Mouse (Mus musculus) intestine, embryonic 14.5 days (tissue): ENCODE data around the gene Cep104. TPM values are rescaled to one million over a fixed set of nuclear protein-coding genes. Genes with fewer than 3 reads are reported as not detected.

ENCODE experiments used
- ATAC-seq: fragments of 200-750 bp; cut with Nextera tagmentation; replicated peaks from 2 replicates; pipeline ENCODE4 v1.8.0; 2017; ENCODE audit warnings: low read depth, moderate number of reproducible peaks, moderate TSS enrichment, moderate library complexity; ENCODE audit not compliant: low FRiP score, low TSS enrichment
- DNase-seq: peaks from one replicate; pipeline ENCODE4 v3.0.0-alpha.2; 2018; ENCODE audit warnings: low spot score
- H3K27ac ChIP-seq: fragments of 300-500 bp; sonication (generic); 2 replicates; pipeline ENCODE4 v1.5.1; 2014; ENCODE audit warnings: low read depth, mild to moderate bottlenecking, control low read depth
- H3K27me3 ChIP-seq: fragments of 300-500 bp; sonication (generic); replicated peaks from 2 replicates; pipeline ENCODE4 v1.6.1; 2014; ENCODE audit warnings: low read length, control low read depth; ENCODE audit not compliant: control insufficient read depth, insufficient read depth
- H3K36me3 ChIP-seq: fragments of 300-500 bp; sonication (generic); 2 replicates; pipeline ENCODE4 v1.6.1; 2014; ENCODE audit warnings: low read length, control low read depth; ENCODE audit not compliant: control insufficient read depth, insufficient read depth
- H3K4me1 ChIP-seq: fragments of 300-500 bp; sonication (generic); replicated peaks from 2 replicates; pipeline ENCODE4 v1.6.1; 2014; ENCODE audit warnings: low read length, control low read depth, mixed read lengths; ENCODE audit not compliant: control insufficient read depth, insufficient read depth
- H3K4me2 ChIP-seq: fragments of 300-500 bp; sonication (generic); 2 replicates; pipeline ENCODE4 v1.6.1; 2014; ENCODE audit warnings: low read length
- H3K4me3 ChIP-seq: fragments of 300-500 bp; sonication (generic); 2 replicates; pipeline ENCODE4 v1.5.1; 2014; ENCODE audit warnings: low read depth, low read length, control low read depth, mixed read lengths
- H3K9ac ChIP-seq: fragments of 300-500 bp; sonication (generic); 2 replicates; pipeline ENCODE4 v1.6.1; 2014; ENCODE audit warnings: mild to moderate bottlenecking, low read length
- H3K9me3 ChIP-seq: fragments of 300-500 bp; sonication (generic); 2 replicates; pipeline ENCODE4 v1.6.1; 2016; ENCODE audit warnings: low read length, control low read depth; ENCODE audit not compliant: control insufficient read depth
- WGBS: fragments of 180-500 bp; shearing (Covaris S2); extraction: QIAGEN DNeasy Blood & Tissue Kit; methylation state at CpG from one replicate; pipeline ENCODE4 v1.1.7; 2014; 5-methylcytosine and 5-hydroxymethylcytosine counted together
- polyA plus RNA-seq: library from polyadenylated mRNA; unstranded; fragments of >200 nt; fragmentation: Nextera tagmentation; extraction: Ambion mirVana; gene quantifications from 2 replicates; pipeline ENCODE4 v1.2.1, GENCODE M21; 2014

Cep104 gene
- polyA plus RNA-seq, 1 experiment from 2014 or later: 14.8 TPM

DNA sequence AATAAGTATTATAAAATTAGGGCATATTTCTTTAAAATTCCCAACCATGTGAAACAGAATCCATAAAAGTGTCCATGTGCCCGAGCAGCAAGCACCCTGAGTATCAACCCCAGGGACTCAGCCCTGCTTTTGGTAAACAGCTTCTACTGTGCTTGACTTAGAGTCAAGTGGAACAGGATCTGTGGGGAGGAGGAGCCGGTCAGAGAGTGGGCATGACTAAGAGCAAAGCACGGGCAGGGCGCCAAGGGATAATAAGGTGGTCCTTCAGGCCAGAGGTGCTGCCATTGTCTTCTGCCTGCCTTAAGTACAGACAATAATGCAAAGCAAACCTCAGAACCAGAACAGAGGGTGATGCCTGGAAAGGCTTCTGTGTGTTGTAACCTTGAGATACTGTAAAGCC lies 32.8 kb downstream of the Cep104 start:
- H3K27me3 ChIP-seq: no peaks in the 10 kb centered on the region
- no peak for DNase-seq
- no peaks in the 10 kb centered on the region for H3K9me3 ChIP-seq
- H3K9ac ChIP-seq: no peak overlapping the region
- H3K4me1 ChIP-seq: peaks cover 6% of the 10 kb centered on the region
- H3K36me3 ChIP-seq: peaks cover 37% of the 10 kb centered on the region
- H3K4me3 ChIP-seq: no peak overlapping the region
- 68% methylated on average over 4 of the region's 4 CpGs for WGBS
- H3K4me2 ChIP-seq: no peak overlapping the region
- no peak for ATAC-seq
- H3K27ac ChIP-seq: no peak overlapping the region

DNA sequence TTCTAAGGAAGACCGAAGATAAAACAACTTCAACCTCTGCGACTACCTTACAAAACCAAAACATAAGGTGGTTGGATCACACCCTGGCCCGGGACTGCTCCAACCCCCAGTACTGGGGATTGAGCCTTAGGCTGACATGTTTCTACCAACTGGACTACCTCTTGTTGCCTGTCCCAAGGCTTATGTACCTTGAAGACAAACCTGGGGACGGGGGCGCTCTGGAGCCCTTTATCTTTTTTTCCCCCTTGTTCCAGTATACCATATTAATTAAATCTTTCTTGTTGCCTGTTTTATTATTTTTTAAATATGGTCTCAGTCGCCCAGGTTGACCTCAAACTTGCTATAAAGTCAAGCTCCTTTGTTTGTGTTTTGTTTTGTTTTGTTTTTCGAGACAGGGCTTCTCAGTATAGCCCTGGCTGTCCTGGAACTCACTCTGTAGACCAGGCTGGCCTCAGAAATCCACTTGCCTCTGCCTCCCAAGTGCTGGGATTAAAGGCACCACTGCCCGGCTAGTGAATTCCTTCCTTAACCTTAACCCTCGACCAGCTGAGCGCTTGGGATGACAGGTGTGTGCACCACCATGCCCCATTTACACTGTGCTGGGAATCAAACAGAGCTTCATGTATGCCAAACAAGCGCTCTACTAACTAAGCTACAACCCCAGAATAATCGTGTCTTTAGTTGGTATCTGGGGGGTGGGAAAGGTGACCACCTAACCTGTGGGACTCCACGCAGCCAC lies 36.1 kb downstream of the Cep104 start:
- no peak; the same call in 1 of the 2 replicates for ATAC-seq
- WGBS: 27% methylated on average over 13 of the region's 13 CpGs
- no peak overlapping the region for H3K27ac ChIP-seq
- peak overlapping the region; percentile 94 for H3K9ac ChIP-seq
- H3K4me3 ChIP-seq: peak overlapping the region; percentile 99
- H3K36me3 ChIP-seq: peaks cover 34% of the 10 kb centered on the region
- H3K9me3 ChIP-seq: no peaks in the 10 kb centered on the region
- H3K4me1 ChIP-seq: peaks cover 11% of the 10 kb centered on the region
- no peaks in the 10 kb centered on the region for H3K27me3 ChIP-seq
- no peak for DNase-seq
- peak overlapping the region; percentile 69 for H3K4me2 ChIP-seq

DNA sequence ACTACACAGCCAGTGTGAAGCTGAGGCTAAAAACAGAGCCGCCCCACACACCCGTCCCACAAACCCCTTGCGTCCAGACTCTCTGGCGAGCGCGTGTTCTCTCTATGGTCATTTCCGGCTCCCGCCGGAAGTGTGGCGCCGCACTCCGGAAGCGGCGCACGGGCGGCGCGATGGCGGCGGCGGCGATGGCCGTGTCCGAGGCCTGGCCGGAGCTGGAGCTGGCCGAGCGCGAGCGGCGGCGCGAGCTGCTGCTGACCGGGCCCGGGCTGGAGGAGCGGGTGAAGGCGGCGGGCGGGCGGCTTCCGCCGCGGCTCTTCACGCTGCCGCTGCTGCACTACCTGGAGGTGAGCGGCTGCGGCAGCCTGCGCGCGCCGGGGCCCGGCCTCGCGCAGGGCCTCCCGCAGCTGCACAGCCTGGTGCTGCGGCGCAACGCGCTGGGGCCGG lies 36.7 kb downstream of the Cep104 start, which contains the start of gene Lrrc47:
Gene Lrrc47 (plus strand): TSS at position 86 of the 444 bp plus-strand sequence.
- under 1% methylated on average over 59 of the region's 59 CpGs for WGBS
- peak within 1 kb of the TSS; percentile 59 for H3K27ac ChIP-seq
- peak; percentile 92 for ATAC-seq

DNA sequence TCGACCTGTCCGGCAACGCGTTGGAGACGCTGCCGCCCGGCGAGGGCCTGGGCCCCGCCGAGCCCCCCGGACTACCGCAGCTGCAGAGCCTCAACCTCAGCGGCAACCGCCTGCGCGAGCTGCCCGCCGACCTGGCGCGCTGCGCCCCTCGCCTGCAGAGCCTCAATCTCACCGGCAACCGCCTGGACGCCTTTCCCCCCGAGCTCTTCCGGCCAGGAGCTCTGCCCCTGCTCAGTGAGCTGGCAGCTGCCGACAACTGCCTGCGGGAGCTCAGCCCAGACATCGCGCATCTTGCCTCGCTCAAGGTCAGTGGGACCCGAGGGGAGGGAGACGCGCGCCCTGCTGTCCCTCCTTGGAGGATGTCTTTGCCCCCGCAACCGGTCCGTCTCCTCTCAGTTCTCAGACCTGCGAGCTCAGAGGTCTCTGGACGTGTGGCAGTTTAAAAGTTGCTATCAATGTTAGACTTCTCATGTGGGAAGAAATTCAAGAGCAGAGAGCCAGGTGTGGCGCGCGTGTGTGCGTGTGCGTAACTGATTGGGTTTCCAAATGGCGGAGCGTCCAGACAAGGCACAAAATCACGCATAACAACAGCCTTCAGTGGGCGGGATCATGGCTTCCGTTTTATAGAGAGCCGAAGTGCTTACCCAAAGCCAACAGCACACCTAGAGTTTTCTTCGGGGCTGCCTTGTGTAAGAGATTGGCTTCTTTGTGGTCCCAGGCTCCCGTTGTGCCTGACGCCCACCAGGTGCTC lies 37.3 kb downstream of the Cep104 start:
- peak overlapping the region; percentile 94 for H3K9ac ChIP-seq
- no peaks in the 10 kb centered on the region for H3K27me3 ChIP-seq
- H3K36me3 ChIP-seq: peaks cover 34% of the 10 kb centered on the region
- 3% methylated on average over 47 of the region's 55 CpGs for WGBS
- peak overlapping the region; percentile 59 for H3K27ac ChIP-seq
- H3K9me3 ChIP-seq: no peaks in the 10 kb centered on the region
- H3K4me2 ChIP-seq: peak overlapping the region; percentile 99
- peaks cover 11% of the 10 kb centered on the region for H3K4me1 ChIP-seq
- peak overlapping the region; percentile 99 for H3K4me3 ChIP-seq
- DNase-seq (peak; percentile 64), ATAC-seq (no peak)

More for the DNA sequence above, 36.7 kb downstream of the Cep104 start, which contains the start of gene Lrrc47:
- Histone ChIP-seq H3K27me3 (no peaks in the 10 kb centered on the region), H3K4me1 (peaks cover 11% of the 10 kb centered on the region), H3K4me3 (peak within 1 kb of the TSS; percentile 99), H3K9ac (peak within 1 kb of the TSS; percentile 94), H3K4me2 (peak within 1 kb of the TSS; percentile 99), H3K9me3 (no peaks in the 10 kb centered on the region), H3K36me3 (peaks cover 34% of the 10 kb centered on the region)
- DNase-seq: peak; percentile 82

DNA sequence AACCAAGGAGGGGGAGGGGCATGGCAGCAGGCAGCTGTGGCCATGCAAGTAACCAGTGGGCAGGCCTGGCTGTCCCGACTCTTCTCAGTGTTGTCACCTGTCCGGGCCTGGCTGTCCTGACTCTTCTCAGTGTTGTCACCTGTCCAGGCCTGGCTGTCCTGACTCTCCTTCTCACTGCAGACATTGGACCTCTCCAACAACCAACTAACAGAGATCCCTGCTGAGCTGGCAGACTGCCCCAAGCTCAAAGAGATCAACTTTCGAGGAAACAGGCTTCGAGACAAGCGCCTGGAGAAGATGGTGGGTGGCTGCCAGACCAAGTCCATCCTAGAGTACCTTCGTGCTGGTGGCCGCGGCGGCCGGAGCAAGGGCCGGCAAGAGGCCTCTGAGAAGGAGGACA lies 40.5 kb downstream of the Cep104 start:
- Histone ChIP-seq H3K4me2 (no peak overlapping the region), H3K9ac (no peak overlapping the region), H3K4me1 (peaks cover 11% of the 10 kb centered on the region), H3K9me3 (no peaks in the 10 kb centered on the region), H3K4me3 (no peak overlapping the region), H3K27ac (no peak overlapping the region), H3K36me3 (peaks cover 63% of the 10 kb centered on the region), H3K27me3 (no peaks in the 10 kb centered on the region)
- DNase-seq (no peak), ATAC-seq (no peak)
- 89% methylated on average over 9 of the region's 11 CpGs for WGBS

DNA sequence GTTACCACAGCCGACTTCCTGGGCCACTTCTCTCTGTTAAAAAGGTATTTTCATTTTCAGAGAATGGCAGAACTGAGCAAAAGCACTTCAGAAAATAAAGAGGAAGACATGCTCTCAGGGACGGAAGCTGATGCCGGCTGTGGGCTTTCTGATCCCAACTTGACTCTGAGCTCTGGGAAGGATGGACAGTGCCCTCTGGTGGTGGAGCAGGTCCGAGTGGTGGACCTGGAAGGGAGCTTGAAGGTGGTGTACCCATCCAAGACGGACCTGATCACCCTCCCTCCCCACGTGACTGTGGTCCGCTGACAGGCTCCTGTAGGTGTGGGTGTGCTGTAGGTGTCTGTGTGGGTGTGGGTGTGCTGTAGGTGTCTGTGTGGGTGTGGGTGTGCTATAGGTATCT lies 44.6 kb downstream of the Cep104 start:
- H3K27me3 ChIP-seq: no peaks in the 10 kb centered on the region
- peaks cover 8% of the 10 kb centered on the region for H3K4me1 ChIP-seq
- H3K9ac ChIP-seq: no peak overlapping the region
- no peak for DNase-seq
- H3K4me3 ChIP-seq: no peak overlapping the region
- H3K27ac ChIP-seq: no peak overlapping the region
- 69% methylated on average over 7 of the region's 7 CpGs for WGBS
- peaks cover 78% of the 10 kb centered on the region for H3K36me3 ChIP-seq
- ATAC-seq: no peak
- no peak overlapping the region for H3K4me2 ChIP-seq
- H3K9me3 ChIP-seq: no peaks in the 10 kb centered on the region

DNA sequence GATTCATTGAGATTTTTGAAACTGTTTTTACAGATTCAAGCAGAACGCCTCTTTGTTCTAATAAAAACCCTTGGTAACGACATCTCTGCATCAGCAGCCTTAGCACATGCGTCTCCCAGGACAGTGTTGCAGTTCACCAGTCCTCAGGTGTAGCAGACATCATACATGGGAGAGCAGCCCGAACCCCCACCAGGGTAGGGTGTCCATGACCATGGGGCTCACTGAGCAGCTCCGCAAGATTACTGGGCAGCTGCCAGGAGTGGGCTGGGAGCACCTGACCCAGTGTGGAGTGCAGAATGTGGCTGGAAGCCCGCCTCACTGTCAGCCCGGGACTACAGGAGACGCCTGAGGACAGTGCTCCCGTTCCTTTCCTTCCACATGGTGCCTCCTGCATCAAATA lies 46.4 kb downstream of the Cep104 start:
- Histone ChIP-seq H3K4me3 (no peak overlapping the region), H3K9me3 (no peaks in the 10 kb centered on the region), H3K27ac (0 out of 2 replicates have a peak overlapping the region, but pooled peaks have one; percentile 7), H3K36me3 (peaks cover 60% of the 10 kb centered on the region), H3K4me2 (no peak overlapping the region), H3K27me3 (no peaks in the 10 kb centered on the region), H3K9ac (no peak overlapping the region), H3K4me1 (peaks cover 12% of the 10 kb centered on the region)
- ATAC-seq (no peak), DNase-seq (no peak)
- WGBS: 91% methylated on average over 9 of the region's 9 CpGs

DNA sequence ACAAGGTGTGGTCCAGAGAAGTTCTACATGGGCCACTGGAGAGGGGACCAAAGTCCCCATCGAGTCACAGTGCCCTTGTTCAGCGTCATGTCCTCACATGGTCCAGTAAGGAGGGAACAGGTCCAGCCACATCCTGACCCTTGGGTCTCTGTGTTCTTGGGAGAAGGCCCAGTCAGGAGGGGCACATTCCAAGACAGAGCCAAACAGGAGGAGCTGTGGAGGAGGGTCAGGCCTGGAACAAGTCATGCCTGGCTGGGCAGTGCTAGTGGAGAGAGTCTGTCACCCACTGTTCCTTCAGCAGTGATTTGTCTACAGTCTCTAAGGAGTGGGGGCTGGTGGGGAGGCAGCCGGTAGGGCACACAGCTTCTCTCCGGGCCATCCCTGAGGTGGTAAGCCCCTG lies 47.4 kb downstream of the Cep104 start:
- no peaks in the 10 kb centered on the region for H3K9me3 ChIP-seq
- no peak overlapping the region for H3K9ac ChIP-seq
- no peak for DNase-seq
- no peak overlapping the region for H3K4me3 ChIP-seq
- H3K27ac ChIP-seq: 0 out of 2 replicates have a peak overlapping the region, but pooled peaks have one; percentile 27
- H3K27me3 ChIP-seq: no peaks in the 10 kb centered on the region
- ATAC-seq: no peak
- H3K4me1 ChIP-seq: peaks cover 12% of the 10 kb centered on the region
- WGBS: 72% methylated on average over 4 of the region's 4 CpGs
- no peak overlapping the region for H3K4me2 ChIP-seq
- peaks cover 50% of the 10 kb centered on the region for H3K36me3 ChIP-seq
